Mouse (Mus musculus): ENCODE measurements around the gene Dbh.

Gene Dbh

DNA sequence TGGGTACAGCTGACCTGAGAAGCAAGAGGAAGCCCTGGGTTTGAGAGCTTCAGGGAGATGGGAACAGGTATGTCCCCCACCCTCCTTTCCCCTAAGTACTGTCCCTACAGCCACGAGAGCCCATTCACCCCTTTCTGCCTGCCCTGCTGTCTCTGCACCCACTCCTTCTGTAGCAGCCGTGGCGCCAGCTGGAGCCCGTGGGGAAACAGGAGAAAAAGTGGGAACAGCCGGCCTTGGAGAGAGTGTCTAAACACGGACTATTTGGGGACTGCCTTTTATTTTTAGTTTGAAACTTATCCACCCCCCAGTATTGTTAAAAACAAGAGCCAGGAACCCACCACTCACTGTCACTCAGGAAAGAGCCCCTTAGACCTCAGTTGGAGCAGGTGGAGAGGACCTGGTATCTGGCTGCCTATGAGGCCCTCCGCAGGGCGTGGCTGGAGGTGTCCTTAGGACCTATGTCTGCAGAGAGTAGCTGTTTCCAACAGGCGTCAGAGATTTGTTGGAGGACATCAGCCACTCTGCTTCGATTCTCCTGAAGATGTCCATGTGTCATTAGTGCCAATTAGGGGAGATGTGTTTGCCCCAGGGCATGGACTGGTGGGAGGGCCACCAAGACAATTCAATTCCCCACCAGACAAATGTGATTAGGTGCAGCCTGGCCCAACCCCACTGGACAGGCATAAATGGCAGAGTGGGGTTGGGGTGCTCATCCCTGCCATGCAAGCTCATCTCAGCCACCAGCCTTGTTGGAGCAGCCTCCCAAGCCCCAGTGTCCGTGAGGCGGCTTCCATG lies at the start of gene Dbh:
Gene Dbh (plus strand): TSS at position 438 of the 795 bp plus-strand sequence.
- no peak for DNase-seq

DNA sequence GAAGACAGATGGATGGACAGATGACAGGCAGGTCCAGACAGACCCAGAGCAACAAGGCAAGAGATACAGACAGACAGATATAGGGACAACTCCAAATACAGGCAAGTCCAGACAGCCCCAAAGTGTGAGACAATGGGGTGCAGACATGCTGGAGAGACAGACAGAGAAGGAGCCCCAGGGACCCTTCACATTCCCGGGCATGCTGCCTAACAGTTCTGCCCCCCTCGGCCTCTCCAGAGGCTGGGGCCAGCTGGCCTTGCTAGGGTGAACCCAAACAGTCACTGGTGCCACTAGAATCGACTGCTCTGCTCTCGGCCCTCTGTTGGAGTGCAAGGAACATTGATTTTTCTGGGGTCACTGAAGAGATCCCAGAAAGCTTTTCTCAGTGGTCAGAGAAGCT lies 46.6 kb upstream of the Dbh start:
- no peak for DNase-seq

DNA sequence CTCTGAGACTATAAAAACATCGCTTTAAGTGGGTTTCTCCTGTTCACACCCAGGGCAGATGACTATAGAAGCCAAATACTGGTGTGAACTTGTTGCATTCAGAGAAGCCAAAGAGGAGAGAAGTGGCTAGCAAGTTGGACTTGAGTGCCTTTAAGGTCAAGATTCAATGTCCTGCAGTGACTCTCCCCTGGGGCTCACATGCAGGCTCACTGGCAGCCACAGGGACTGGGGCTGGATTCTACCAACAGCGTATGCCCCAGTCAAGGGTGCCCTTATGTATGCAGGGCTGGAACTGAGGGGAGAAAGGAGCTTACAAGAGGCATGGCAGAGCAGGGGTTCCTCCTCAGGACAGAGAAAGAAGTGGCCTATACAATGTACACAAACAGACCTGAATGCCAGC lies 45.3 kb upstream of the Dbh start:
- no peak for DNase-seq

DNA sequence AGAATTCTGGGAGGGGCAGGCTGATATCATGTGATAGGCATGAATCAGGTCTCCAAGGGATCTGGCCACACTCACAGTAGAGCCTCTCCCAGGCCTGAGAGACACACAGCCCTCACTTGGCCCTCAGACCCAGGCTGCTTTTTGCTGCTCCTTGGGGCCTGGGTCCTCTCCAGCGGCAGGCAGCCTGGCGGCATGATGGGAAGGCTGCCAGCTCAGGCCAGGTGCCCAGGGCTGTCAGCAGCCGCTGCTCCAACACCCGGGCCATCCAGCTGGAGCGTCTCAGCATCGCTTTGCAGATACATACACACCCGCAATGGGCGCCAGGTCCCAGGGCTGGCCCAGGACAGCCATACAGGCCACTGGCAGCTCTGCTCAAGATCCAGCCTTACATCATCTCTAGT lies 44.8 kb upstream of the Dbh start:
- peak; percentile 67 for DNase-seq

DNA sequence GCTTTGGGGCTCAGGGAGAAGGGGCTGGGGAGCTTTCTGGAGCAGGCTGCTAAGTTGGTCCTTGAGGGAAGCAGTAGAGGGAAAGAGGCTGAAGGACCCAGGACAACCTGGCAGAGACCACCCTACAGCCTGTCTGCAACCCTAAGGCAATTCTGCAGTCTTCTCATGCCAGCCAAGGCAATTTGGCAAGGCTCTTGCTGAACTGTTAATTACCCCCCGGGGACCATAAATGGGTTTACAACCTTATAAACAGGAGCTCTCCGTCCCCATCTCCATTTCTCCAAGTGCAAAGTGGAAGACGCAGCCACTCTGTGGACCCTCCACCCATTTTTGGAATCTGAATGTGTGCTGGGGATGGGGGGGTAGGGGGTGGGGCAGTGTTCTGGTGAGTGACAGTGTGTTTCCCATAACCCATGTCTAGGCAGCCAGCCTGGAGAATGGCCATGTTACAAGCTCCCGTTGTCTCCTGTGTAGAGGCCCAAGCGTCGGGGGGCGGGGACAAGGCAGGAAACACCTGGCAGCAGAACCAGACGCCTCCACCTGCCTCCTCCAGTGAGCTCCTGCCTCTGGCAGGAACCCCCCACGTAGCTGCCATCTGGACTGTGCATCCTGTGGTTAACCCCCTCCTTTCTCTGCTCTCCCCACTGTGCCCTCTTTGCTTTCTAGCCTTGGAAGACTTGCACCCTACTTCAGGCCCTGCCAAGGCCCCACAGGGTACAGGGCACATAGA lies 43.2 kb upstream of the Dbh start:
- DNase-seq: peak; percentile 96

DNA sequence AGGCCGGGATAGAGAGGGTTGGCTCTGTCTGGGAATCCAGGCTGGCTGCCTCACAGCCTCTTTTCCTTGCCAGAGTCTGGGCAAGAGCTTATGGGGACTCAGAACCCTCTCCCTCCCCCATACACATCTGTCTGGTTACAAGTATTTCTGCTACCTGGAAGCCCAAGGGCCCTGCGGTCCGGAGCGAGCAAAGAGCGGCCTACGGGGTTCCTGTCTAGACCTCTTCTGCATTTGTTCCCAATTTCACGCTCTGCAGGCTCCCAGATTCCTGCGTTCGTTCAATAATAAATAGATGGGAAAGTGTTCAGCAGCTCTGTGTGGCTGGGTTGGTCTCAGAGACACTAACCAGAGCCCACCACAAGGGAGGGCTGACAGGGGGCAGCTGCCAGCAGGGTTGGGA lies 42.5 kb upstream of the Dbh start:
- peak; percentile 53 for DNase-seq

DNA sequence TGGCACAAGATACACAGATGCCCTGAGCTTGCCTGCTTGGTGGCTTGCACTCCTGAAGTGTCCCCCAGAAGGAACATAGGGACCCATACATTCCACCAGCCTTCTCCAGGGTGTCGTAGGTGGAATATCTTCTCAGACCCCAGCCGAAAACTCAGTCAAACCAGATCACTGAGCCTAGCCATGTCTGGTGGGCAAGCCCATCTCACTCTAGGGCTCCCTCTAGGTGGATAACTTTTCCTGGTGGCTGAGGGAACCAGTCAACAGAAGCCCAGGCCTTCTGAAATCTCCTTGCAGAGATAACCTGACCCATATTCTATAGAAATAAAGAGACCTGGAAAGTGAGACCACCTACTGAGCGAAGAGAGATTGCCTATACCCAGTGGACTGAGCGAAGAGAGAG lies 41.9 kb upstream of the Dbh start:
- peak; percentile 74 for DNase-seq

DNA sequence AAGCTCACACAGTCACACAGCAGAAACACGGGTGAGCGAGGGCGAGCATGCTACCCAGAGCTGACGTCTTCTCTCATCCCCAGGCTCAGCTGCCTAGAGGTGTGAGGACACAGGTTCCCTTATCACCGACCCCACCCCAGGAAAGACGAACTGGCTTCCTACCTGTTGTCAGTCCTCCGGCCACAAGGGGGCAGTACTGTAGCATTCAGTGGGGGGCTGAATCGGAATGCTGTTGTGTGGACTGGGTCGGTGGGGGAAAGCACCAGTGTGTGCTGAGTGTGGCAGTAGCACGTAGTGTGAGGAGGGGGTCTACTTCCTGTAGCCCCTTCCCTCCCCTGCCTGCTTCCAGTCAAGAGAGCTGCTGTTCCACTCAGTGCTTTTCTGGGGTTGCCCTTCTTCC lies 39.1 kb upstream of the Dbh start:
- DNase-seq: peak; percentile 84

DNA sequence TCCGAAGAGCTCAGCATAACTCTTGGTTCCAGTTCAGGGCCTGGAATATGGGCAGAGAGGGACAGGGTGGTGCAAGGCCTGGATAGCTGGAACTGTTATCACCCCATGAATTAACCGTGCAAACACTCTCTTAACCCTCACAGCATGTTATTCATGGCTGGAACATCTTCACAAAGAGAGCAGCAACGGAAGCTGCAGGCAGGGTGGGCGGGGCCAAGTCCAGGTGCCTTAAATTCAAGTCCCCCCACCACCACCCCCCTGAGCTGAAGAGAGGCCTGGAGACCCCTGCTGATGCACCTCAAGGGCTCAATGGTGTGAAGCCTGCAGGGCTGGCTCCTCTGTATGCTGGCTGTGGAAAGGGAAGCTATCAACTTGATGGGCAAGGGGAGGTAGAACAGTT lies 38.5 kb upstream of the Dbh start:
- peak; percentile 81 for DNase-seq

DNA sequence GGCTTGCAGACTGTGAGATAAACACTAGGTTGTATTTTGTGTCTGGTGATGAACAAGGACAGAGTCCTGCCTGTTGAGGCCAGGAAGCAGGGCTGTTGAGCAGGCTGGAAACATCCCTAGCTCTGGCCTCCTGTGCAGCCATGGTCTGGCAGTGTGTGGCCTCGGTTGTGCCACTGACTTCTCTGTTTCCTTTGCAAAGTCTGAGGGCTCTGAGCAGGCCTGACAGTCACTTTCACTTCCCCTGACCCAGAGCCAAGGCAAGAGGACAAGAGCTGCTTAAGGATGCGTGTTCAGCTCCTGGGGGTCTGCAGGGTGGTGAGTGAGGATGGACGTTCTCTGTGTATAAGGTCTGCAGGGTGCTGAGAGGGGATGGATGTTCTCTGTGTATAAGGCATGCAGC lies 36.0 kb upstream of the Dbh start:
- no peak for DNase-seq

DNA sequence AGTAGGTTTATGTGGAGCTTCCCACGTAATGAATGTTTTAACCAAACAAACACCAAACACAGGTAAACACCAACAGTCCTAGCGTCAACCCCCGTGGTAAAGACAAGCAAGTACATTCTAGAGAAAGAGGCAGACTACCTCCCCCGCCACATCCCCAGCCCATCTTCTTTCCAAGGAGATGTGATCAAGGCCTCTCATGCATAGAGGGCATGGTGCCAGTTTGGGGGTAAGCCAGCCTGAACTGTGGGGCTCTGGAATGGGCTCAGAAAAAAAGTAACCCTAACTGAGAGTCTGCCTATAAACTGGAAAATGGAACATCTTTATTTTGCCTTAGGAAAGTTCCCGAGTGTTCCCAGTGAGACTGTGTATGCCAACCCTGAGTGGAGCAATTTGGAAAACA lies 29.1 kb upstream of the Dbh start:
- DNase-seq: no peak

DNA sequence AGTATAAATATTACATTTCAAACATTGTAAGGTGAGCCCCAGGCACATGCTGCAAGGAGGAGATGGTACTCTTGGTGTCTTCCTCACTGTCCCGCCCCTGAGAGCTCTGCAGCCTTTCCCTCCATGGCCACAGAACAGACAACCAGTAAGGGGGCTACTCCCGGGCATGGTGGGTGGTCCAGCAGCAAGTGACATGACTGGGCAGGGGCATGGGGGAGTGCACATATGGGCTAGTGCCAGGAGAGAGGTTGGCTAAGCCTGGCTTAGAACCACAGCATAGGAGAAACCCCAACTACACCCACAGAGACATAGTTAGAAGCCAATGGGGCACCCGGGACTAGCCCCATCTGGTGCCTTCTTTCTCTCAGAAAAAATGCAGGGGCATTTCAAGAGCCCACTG lies 28.7 kb upstream of the Dbh start:
- no peak for DNase-seq

DNA sequence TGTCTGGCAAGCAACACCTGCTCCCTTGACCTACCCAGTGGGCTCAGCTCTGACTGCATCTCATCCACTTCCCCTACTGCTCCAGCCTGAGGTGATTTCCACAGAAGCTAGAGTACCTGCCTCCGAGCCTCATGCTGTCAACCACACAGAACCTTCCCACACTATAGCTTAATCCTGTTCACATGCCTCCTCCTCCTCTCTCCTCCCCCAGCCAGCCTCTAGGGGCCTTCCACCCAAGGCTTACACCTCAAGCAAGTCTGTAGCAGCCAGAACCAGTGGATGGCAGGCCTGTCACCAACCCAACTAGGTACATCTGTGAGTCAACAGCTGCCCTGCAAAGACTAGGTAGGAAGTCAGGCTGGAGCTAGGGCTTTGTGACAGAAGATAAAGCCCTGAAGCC lies 28.2 kb upstream of the Dbh start:
- DNase-seq: peak; percentile 18

DNA sequence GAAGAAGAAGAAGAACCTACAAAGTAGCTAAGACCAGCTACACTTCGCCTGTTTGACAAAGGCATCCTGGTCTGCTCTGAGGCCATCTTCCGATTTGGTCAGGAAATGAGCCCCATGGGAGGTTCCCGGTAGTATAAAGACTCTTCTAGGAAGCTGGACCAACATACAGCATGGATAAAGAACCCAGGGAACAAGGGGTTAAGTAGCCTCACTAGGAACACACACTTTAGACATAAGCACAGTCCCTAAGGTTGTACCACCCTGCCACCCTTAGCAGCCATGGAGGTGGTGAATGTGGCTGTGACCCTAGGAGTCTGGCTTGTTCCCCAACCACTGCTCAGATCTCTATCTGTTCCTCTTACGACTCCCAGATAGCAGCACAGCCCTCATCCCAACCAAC lies 26.7 kb upstream of the Dbh start:
- DNase-seq: no peak

DNA sequence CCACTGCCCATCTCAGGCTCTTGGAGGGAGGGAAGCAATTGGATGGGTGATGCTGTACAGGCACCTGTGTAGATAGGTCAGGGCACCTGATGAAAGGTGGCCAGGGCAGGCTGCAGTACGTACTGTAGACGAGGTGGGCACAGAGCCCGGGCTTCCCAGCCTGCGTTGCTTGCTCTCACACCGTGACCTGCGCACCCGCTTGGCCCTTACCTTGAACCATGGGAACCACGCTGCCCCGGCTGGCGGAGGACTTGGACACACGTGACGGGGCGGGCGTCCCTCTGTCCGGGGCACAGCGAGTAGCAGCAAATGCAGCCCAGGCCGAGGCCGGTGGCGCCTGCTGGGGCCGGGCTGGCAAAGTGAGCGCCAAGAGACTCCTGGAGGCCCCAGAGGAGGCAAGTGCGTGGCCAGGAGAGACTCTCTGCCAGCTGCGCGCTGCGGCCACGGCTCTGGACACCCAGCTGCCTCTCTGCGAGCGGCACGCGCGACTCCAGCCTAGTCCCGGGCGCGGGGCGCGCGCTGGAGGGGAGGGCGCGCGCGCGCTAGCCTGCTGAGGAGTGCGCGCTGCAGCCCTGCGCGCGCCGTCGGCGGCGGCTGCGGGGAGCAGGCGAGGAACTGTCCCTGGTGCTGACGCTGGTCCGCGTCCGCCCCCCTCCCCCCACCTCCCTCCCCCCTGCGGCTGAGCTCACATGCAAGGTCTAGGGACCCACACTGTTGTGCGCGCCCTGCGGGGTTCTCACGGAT lies 22.9 kb upstream of the Dbh start, which contains the start of gene Fam163b:
Gene Fam163b (minus strand): TSS at position 542 of the 744 bp plus-strand sequence.
- DNase-seq: peak; percentile 80

DNA sequence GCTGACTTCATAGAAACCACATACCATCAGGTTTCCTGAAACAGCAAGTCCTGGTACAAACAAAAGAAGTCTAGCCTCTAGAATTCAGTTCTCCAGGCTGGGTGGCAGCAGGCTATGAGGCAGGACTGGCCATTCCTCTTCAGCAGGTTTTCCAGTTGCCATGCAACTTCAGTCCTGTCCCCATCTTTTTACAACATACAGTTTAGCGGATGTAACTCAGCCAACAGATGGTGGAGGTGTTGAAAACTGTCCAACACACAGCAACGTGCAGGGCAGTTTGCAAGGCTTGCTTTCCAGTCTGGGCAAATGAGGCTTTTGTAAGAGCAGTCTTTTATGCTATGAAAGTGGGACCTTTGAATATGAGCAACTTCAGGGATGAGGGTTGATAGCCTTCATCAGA lies 20.1 kb upstream of the Dbh start:
- no peak for DNase-seq

DNA sequence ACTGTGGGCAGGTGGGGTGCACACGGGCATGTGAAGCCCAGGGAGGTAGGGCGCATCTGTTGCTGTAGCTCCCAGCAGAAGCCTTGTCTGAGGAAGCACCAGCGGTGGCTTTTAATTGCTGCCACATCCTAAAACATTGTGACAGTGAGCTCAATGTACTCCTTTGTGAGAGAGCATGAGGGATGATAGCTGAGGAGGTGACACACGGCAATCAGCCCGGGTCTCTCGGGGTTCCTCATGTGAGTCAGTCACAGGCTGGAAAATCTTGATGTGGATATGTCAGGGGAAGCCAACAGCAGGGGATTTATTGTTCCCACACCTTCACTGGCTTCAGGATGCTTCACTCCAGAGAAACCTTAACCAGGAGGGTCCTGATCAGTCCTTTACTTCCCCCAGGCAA lies 18.2 kb upstream of the Dbh start:
- no peak for DNase-seq

DNA sequence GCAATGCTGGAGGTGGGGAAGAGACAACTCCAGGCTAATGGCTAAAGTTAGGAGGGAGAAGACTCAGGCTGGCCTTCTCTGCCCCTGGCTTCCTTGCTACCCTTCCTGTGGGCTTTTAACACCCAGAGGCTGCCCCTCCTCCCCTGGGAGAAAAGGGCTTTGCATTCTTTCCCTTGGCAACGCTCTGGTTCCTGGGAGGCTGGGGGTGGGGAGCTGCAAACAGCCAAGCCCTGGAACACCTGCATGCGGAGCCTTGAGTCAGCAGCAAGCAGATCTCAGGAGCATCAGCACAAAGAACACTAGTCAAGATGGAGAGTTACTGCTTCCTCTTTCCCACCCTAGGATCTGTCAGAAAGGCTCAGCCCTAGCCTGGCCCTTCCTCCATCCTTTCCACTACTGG lies 15.6 kb upstream of the Dbh start:
- no peak for DNase-seq

DNA sequence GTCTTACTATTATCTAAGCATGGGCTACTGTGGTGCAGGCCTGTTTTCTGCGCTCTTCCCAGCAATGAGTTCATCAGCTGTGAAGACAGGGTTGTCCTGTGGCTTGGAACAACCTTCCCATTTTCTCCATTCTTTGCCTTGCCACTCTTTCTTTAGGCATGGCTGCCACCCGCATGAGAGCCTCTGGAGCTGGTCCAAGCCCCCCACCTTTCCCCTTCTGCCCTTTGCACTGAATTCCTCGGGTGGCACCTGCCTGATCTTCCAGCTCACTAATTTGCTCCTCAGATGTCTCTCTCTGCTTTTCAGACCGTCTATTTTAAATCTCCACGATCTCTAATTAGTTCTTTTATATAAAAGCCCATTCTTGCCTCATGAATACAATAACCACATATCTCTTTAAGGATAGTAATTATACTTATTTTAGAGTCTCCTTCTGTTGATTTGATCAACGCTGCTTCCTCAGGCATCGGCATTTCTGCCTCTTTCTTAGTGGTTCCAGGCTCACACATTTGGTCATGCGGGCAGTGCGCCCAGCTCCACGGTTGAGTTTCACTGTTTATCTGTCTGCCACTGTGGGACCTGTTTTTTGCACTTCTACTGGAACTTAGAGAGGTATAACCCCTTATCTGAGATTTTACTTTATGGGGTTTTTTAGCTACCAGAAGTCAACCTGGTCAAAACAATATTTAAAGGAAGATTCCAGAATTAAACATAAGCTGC lies 10.4 kb upstream of the Dbh start:
- no peak for DNase-seq

DNA sequence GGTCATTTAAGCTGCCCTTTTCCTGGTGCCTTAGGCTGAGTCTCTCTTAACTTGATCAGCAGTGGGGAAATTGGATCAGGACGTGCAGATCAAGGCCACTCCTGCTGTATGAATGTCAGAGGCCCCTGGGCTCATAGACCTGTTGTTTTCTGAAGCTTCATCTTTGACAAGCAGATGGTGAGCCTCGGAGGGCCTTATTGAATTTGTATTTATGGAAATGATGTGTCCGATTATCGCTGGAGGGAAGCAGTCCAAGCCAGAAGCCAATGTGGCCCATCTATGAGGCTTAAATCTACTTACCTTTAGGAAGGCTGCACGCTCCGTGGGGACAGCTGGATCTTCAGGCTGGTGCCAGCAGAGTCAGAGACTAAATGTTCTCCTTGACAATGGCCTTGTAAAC lies 8.4 kb upstream of the Dbh start:
- no peak for DNase-seq

DNA sequence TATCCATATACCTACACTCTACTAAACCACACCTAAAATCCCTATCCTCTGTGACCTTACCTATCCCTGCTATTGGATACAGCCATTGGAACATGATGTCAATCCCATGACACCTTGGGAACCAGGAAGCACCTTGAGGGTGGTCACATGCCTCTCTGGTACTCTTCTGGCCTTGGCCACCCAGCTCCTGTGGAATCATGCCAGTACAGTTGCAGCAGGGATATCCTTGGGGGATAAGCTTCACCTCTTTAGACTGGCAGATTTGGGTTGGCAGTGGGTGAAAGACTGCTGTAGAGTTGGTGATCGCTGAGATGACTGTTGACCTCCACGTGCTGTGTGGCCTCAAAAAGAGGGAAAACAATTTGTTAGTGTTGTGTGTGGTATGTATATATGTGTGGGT lies 3.5 kb upstream of the Dbh start:
- DNase-seq: no peak

DNA sequence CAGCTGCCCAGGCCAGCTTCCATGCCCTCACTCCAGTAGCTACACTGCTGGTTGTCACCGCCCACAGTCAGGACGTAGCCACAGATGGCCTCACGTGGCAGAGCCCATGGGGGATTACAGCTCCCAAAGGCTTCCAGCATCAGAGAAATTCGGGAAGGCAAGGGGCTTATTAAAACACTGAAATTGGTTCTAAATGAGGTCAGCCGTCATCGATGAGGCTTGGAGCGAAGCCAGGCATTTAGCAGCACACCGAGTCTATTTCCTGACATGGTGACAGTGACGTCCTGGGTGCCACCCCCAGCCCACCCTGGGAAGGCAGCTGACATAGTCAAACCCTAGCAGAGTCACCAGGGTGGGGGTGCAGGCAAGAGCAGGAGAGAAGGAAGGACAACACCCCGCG lies 2.4 kb upstream of the Dbh start:
- no peak for DNase-seq

DNA sequence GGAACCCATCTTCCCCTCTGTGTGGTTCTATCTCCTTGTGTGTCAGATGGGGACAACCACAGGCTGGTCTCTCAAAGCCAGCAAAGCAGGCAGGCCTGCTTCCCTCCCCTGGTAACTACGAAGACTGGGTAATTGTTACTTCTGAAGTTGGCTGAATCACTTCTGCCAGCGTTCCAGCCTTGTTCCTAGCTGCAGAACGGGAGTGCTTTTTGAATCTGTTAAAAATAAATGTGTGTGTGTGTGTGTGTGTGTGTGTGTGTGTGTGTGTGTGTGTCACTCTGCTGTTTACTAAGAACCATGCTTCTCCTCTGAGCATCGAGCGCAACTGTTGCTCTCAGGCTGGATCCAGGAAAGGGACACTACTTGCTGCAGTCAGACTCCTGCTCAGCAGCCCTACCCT lies 1.2 kb upstream of the Dbh start:
- no peak for DNase-seq
